Comparison of ENCODE assay signal across 11 mouse cellular contexts in the genomic region with DNA sequence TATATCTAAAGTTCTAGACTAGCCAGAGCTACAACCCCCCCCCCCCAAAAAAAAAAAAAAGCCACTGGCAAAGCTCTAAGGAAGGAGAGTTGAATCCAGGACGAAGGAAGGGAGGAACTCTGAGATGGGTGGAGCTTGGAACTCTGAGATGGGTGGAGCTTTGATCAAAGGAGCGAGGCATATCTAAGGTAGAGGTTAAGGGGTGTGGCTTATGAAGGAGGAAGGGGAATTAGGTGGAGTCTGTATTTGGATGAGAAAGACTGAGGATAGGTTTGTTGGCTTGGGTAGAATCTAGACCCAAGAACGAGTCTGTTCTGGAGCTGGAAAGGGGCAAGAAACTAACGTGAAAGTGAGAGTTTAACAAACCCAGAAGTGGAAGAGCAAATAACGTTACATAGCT. TPM values are rescaled to one million over a fixed set of nuclear protein-coding genes. Genes with fewer than 3 reads are reported as not detected.
DNase-seq lines count a peak whose midpoint lies in the region; ATAC-seq lines count a peak whose summit lies in the region.
"Had no signal": no experiment of that assay in that cellular context is flagged by ENCODE, and none has a peak within 500 bp of the region (broad histone marks: within the 10 kb centered on the region; RNA-seq: fewer than 3 reads in every experiment).

No protein-coding gene starts in this region.

- H3K9me3 ChIP-seq in heart, embryonic 15.5 days (replicated peaks), result no peaks in the 10 kb centered on the region
- no peaks in the 10 kb centered on the region for H3K9me3 ChIP-seq in intestine, embryonic 15.5 days
- no peaks in the 10 kb centered on the region for H3K9me3 ChIP-seq in midbrain, embryonic 11.5 days (ENCODE audit: control insufficient read depth, low read length)
- H3K9me3 ChIP-seq: G1E had no signal

- peaks cover 16% of the 10 kb centered on the region for H3K4me1 ChIP-seq in heart, embryonic 15.5 days (replicated peaks)
- H3K4me1 ChIP-seq in intestine, embryonic 15.5 days (replicated peaks), result peaks cover 9% of the 10 kb centered on the region
- peaks cover 8% of the 10 kb centered on the region for H3K4me1 ChIP-seq in midbrain, embryonic 11.5 days (ENCODE audit: control insufficient read depth, insufficient read depth, low read length)

- H3K4me2 ChIP-seq in heart, embryonic 15.5 days, result peak overlapping the region; percentile 81
- peak overlapping the region; percentile 87 for H3K4me2 ChIP-seq in intestine, embryonic 15.5 days (replicated peaks)
- H3K4me2 ChIP-seq in midbrain, embryonic 11.5 days, result peak overlapping the region; percentile 66; the same call in 1 of the 2 replicates

- peak overlapping the region; percentile 46; the same call in 1 of the 2 replicates for H3K4me3 ChIP-seq in heart, embryonic 15.5 days
- H3K4me3 ChIP-seq in intestine, embryonic 15.5 days (replicated peaks), result peak overlapping the region; percentile 33; the same call in 1 of the 2 replicates
- H3K4me3 ChIP-seq in midbrain, embryonic 11.5 days (ENCODE audit: low read depth, low read length), result no peak overlapping the region
- H3K4me3 ChIP-seq: erythroblast, embryonic 14.5 days; myocyte had no signal

- ATAC-seq in heart, embryonic 15.5 days (replicated peaks; ENCODE audit: insufficient number of reproducible peaks, insufficient read depth, low FRiP score, low read depth), result no peak
- peak; percentile 76 for ATAC-seq in intestine, embryonic 15.5 days
- no peak for ATAC-seq in midbrain, embryonic 11.5 days (ENCODE audit: low FRiP score)

- H3K27me3 ChIP-seq in heart, embryonic 15.5 days, result peaks cover 24% of the 10 kb centered on the region
- H3K27me3 ChIP-seq in intestine, embryonic 15.5 days (replicated peaks), result no peaks in the 10 kb centered on the region; the same call in 1 of the 2 replicates
- H3K27me3 ChIP-seq in midbrain, embryonic 11.5 days (ENCODE audit: control insufficient read depth, insufficient read depth, low read length), result peaks cover 11% of the 10 kb centered on the region

- no peak overlapping the region for H3K9ac ChIP-seq in heart, embryonic 15.5 days
- H3K9ac ChIP-seq in intestine, embryonic 15.5 days, result no peak overlapping the region
- no peak overlapping the region for H3K9ac ChIP-seq in midbrain, embryonic 11.5 days (ENCODE audit: low read length)

- no peak overlapping the region for H3K27ac ChIP-seq in heart, embryonic 15.5 days
- H3K27ac ChIP-seq in intestine, embryonic 15.5 days, result no peak overlapping the region
- no peak overlapping the region for H3K27ac ChIP-seq in midbrain, embryonic 11.5 days (ENCODE audit: low read depth, low read length)

- WGBS in heart, embryonic 15.5 days, result 17% methylated on average over 5 of the region's 5 CpGs
- WGBS in intestine, embryonic 15.5 days, result 7% methylated on average over 5 of the region's 5 CpGs
- WGBS in midbrain, embryonic 11.5 days, result 15% methylated on average over 5 of the region's 5 CpGs

- no peaks in the 10 kb centered on the region for H3K36me3 ChIP-seq in heart, embryonic 15.5 days
- H3K36me3 ChIP-seq in intestine, embryonic 15.5 days, result no peaks in the 10 kb centered on the region
- no peaks in the 10 kb centered on the region for H3K36me3 ChIP-seq in midbrain, embryonic 11.5 days (ENCODE audit: control insufficient read depth, insufficient read depth, low read length)

- DNase-seq in heart, postnatal 4 days, result no peak
- DNase-seq in ZHBTc4 (ENCODE audit: low read depth, low spot score), result peak; percentile 91
- DNase-seq in midbrain, embryonic 11.5 days (ENCODE audit: low spot score, missing footprints), result no peak
- DNase-seq in ovary, postnatal 14 days (ENCODE audit: low spot score), result no peak
- no peak for DNase-seq in urinary bladder, postnatal 25 days (ENCODE audit: low spot score)
- no peak for DNase-seq in cerebellum, postnatal 4 days (ENCODE audit: low spot score in 2 of 2)

RNA-seq across cellular contexts. Expression of a gene that starts 0.5 kb away (rescaled TPM):
- 0.30 and 0.34 TPM in 2 replicates for polyA plus RNA-seq in heart, embryonic 15.5 days (2015; fragmentation: Nextera tagmentation; extraction: Ambion mirVana)
- total RNA-seq in heart, postnatal 4 days (2021), result under 1 TPM; 0.38 TPM
- polyA plus RNA-seq in intestine, embryonic 15.5 days (2015; fragmentation: Nextera tagmentation; extraction: Ambion mirVana), result 0.14 and 0.16 TPM in 2 replicates
- 0.07 and 0.12 TPM in 2 replicates for polyA plus RNA-seq in midbrain, embryonic 11.5 days (2014; fragmentation: Nextera tagmentation; extraction: Ambion mirVana)
- polyA plus RNA-seq: erythroblast, embryonic 14.5 days had no signal

RNA-seq across cellular contexts. Expression of a gene that starts 23.2 kb away (rescaled TPM):
- polyA plus RNA-seq in heart, embryonic 15.5 days (2015; fragmentation: Nextera tagmentation; extraction: Ambion mirVana), result 6.4 and 13.0 TPM in 2 replicates
- 10 to 100 TPM; 51.5 to 52.3 TPM for total RNA-seq in heart, postnatal 4 days (2021)
- 8.1 and 8.3 TPM in 2 replicates for polyA plus RNA-seq in intestine, embryonic 15.5 days (2015; fragmentation: Nextera tagmentation; extraction: Ambion mirVana)
- 21.4 and 21.9 TPM in 2 replicates for polyA plus RNA-seq in midbrain, embryonic 11.5 days (2014; fragmentation: Nextera tagmentation; extraction: Ambion mirVana)
- polyA plus RNA-seq: erythroblast, embryonic 14.5 days had no signal
